Mouse (Mus musculus): ENCODE measurements around the gene Btg2. TPM values are rescaled to one million over a fixed set of nuclear protein-coding genes. Genes with fewer than 3 reads are reported as not detected.

The Btg2 gene
- polyA plus RNA-seq, 1 experiment from 2014 or later: 96.8 TPM

DNA sequence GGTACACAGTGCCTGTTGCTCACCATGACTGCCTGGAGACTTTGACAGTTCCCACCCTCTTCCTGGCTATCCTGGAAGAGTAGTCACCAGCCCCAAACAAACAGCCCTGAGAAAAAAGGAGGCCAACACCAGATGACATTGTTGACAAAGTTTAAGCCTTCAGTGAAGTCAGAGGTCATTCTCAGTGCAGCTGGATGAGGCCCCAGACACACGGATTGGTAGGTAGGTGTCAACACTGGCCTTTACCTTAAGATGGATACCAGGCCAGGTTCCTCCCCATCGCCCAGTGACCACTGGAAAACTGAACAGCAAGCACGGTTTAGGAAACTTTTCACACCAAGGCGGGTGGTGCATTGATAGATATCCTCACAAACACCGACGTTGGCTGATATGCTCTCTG, 13.4 kb upstream of the Btg2 start:
- no peaks in the 10 kb centered on the region for H3K9me3 ChIP-seq (ENCODE audit: control insufficient read depth, low read length)
- H3K4me1 ChIP-seq (replicated peaks; ENCODE audit: control insufficient read depth, insufficient read depth): peaks cover 36% of the 10 kb centered on the region
- ATAC-seq (ENCODE audit: low FRiP score, low TSS enrichment): peak; percentile 17; the same call in 1 of the 2 replicates
- peak; percentile 43 for DNase-seq (ENCODE audit: low spot score)
- H3K36me3 ChIP-seq (ENCODE audit: control insufficient read depth, insufficient read depth, low read length): no peaks in the 10 kb centered on the region
- H3K27me3 ChIP-seq (ENCODE audit: control insufficient read depth, insufficient read depth, low read length): no peaks in the 10 kb centered on the region
- WGBS: 17% methylated on average over 6 of the region's 6 CpGs
- peak overlapping the region; percentile 98 for H3K27ac ChIP-seq (replicated peaks)
- peak overlapping the region; percentile 39 for H3K4me3 ChIP-seq (ENCODE audit: low read depth, low read length)
- H3K9ac ChIP-seq (ENCODE audit: low read length): peak overlapping the region; percentile 59
- no peak for TF ChIP-seq CTCF (IDR thresholded peaks at IDR 0.05; ENCODE audit: low read depth)
- no peak for TF ChIP-seq EP300 (optimal IDR thresholded peaks at IDR 0.05)
- H3K4me2 ChIP-seq (replicated peaks; ENCODE audit: low read depth): peak overlapping the region; percentile 74

DNA sequence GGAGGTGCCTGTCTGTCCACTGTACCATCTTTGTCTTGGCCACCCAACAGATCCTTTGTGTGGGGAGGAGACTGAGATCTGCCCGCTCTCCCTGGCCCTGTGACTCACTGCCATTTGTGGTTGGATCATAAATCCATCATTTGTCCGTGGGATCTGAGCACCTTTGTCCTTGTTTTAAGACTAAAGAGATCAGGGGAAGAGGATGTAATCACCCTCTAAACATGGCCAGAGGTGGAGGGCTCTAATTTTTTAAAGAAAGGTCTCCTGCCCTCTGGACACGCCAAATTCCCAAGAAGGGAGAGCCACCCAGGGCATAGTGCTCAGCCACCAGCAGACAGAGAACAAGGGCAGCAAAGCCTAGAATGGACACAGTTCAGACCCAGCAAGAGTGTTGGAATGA, 12.9 kb upstream of the Btg2 start:
- TF ChIP-seq EP300 (optimal IDR thresholded peaks at IDR 0.05): no peak
- no peaks in the 10 kb centered on the region for H3K36me3 ChIP-seq (ENCODE audit: control insufficient read depth, insufficient read depth, low read length)
- peak overlapping the region; percentile 98 for H3K27ac ChIP-seq (replicated peaks)
- no peak overlapping the region for H3K9ac ChIP-seq (ENCODE audit: low read length)
- no peak overlapping the region for H3K4me3 ChIP-seq (ENCODE audit: low read depth, low read length)
- DNase-seq (ENCODE audit: low spot score) (no peak), ATAC-seq (ENCODE audit: low FRiP score, low TSS enrichment) (no peak)
- no peak overlapping the region for H3K4me2 ChIP-seq (replicated peaks; ENCODE audit: low read depth)
- WGBS: 77% methylated on average over 3 of the region's 3 CpGs
- H3K9me3 ChIP-seq (ENCODE audit: control insufficient read depth, low read length): no peaks in the 10 kb centered on the region
- no peaks in the 10 kb centered on the region for H3K27me3 ChIP-seq (ENCODE audit: control insufficient read depth, insufficient read depth, low read length)
- peaks cover 31% of the 10 kb centered on the region for H3K4me1 ChIP-seq (replicated peaks; ENCODE audit: control insufficient read depth, insufficient read depth)

DNA sequence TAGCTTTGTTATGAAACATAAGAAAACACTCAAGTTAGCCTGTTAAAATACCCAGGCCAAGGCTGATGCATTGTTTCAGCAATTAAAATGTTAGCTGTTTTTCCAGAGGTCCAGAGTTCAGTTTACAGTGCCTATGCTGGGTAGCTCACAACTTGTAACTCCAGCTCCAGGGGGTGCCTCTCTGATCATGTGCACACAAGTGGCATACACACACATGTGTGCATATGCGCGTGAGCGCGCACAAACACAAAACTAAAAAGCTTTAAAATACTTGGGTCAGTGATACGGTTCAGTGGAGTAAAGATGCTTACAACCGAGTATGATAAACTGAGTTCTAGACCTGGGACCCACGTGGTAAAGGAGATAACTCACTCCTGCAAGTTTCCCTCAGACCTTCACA, 10.2 kb upstream of the Btg2 start:
- no peak for DNase-seq (ENCODE audit: low spot score)
- ATAC-seq (ENCODE audit: low FRiP score, low TSS enrichment): no peak

GRCm38 (mm10) chr1:134086811-134087398, 8.0 kb upstream of the Btg2 start:
- H3K36me3 ChIP-seq (ENCODE audit: control insufficient read depth, insufficient read depth, low read length): no peaks in the 10 kb centered on the region
- no peak for ATAC-seq (ENCODE audit: low FRiP score, low TSS enrichment)
- WGBS: 55% methylated on average over 15 of the region's 16 CpGs
- no peak overlapping the region for H3K27ac ChIP-seq (replicated peaks)
- no peak overlapping the region for H3K4me2 ChIP-seq (replicated peaks; ENCODE audit: low read depth)
- no peaks in the 10 kb centered on the region for H3K27me3 ChIP-seq (ENCODE audit: control insufficient read depth, insufficient read depth, low read length)
- H3K9me3 ChIP-seq (ENCODE audit: control insufficient read depth, low read length): no peaks in the 10 kb centered on the region
- TF ChIP-seq CTCF (IDR thresholded peaks at IDR 0.05; ENCODE audit: low read depth) (no peak), EP300 (optimal IDR thresholded peaks at IDR 0.05) (no peak)
- H3K4me3 ChIP-seq (ENCODE audit: low read depth, low read length): no peak overlapping the region
- DNase-seq (ENCODE audit: low spot score): no peak
- no peaks in the 10 kb centered on the region; the same call in 1 of the 2 replicates for H3K4me1 ChIP-seq (replicated peaks; ENCODE audit: control insufficient read depth, insufficient read depth)
- H3K9ac ChIP-seq (ENCODE audit: low read length): peak overlapping the region; percentile 18; the same call in 1 of the 2 replicates

More for the DNA sequence above, 10.2 kb upstream of the Btg2 start:
- Histone ChIP-seq H3K4me2 (replicated peaks; ENCODE audit: low read depth) (no peak overlapping the region), H3K9ac (ENCODE audit: low read length) (no peak overlapping the region), H3K4me1 (replicated peaks; ENCODE audit: control insufficient read depth, insufficient read depth) (peaks cover 11% of the 10 kb centered on the region), H3K27ac (replicated peaks) (no peak overlapping the region), H3K4me3 (ENCODE audit: low read depth, low read length) (no peak overlapping the region), H3K27me3 (ENCODE audit: control insufficient read depth, insufficient read depth, low read length) (no peaks in the 10 kb centered on the region), H3K9me3 (ENCODE audit: control insufficient read depth, low read length) (no peaks in the 10 kb centered on the region), H3K36me3 (ENCODE audit: control insufficient read depth, insufficient read depth, low read length) (no peaks in the 10 kb centered on the region)
- 87% methylated on average over 7 of the region's 7 CpGs for WGBS
- TF ChIP-seq EP300 (optimal IDR thresholded peaks at IDR 0.05): no peak
- no peak for TF ChIP-seq CTCF (IDR thresholded peaks at IDR 0.05; ENCODE audit: low read depth)

DNA sequence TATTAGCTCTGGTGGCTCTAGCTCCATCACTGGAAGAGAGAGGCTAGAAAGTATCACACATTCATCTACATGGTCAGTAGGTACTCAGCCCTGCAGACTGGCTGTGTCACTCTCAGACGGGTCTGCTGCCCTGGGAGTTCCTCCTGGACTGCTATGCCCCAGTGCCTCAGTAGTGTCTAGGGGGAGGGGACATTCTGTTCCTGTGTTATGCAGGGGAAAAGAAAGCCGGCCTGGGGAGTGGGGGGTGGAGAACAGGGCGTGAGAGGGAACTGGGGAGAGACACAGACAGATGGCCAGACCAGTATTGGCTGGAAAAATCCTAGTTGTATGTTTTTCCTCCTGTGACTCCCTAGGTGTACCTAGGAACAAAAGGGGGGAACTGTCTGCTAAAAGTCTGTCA, 7.1 kb upstream of the Btg2 start:
- Histone ChIP-seq H3K4me1 (replicated peaks; ENCODE audit: control insufficient read depth, insufficient read depth) (no peaks in the 10 kb centered on the region; the same call in 1 of the 2 replicates), H3K4me3 (ENCODE audit: low read depth, low read length) (no peak overlapping the region), H3K4me2 (replicated peaks; ENCODE audit: low read depth) (no peak overlapping the region), H3K27ac (replicated peaks) (no peak overlapping the region), H3K36me3 (ENCODE audit: control insufficient read depth, insufficient read depth, low read length) (no peaks in the 10 kb centered on the region), H3K27me3 (ENCODE audit: control insufficient read depth, insufficient read depth, low read length) (no peaks in the 10 kb centered on the region), H3K9ac (ENCODE audit: low read length) (no peak overlapping the region), H3K9me3 (ENCODE audit: control insufficient read depth, low read length) (no peaks in the 10 kb centered on the region)
- 46% methylated on average over 3 of the region's 3 CpGs for whole genome bisulfite sequencing
- DNase-seq (ENCODE audit: low spot score) (no peak), ATAC-seq (ENCODE audit: low FRiP score, low TSS enrichment) (no peak)
- TF ChIP-seq EP300 (optimal IDR thresholded peaks at IDR 0.05) (no peak), CTCF (IDR thresholded peaks at IDR 0.05; ENCODE audit: low read depth) (no peak)

DNA sequence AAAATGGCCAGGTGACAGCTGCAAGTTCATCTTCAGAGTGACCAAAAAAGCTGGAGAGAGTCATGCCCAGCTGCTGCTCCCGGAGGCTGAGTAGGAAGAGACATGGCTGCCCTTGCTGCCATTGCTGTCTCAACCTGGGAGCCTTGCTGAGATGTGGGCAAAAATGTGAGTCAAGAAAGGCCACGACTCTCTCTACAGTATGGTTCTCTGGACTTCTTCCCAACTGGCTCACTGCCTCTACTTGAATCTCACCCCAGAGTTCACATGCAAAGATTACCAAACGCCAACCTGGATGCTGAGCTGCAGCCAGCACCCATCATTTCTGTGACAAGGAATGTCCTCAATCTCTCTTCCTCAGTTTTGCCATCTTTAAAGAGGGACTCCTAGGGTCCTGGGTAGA, 5.2 kb upstream of the Btg2 start:
- no peak for ATAC-seq (ENCODE audit: low FRiP score, low TSS enrichment)
- no peaks in the 10 kb centered on the region for H3K36me3 ChIP-seq (ENCODE audit: control insufficient read depth, insufficient read depth, low read length)
- H3K9me3 ChIP-seq (ENCODE audit: control insufficient read depth, low read length): no peaks in the 10 kb centered on the region
- 76% methylated on average over 3 of the region's 3 CpGs for WGBS
- H3K4me1 ChIP-seq (replicated peaks; ENCODE audit: control insufficient read depth, insufficient read depth): no peaks in the 10 kb centered on the region; the same call in none of the 2 replicates
- TF ChIP-seq EP300 (optimal IDR thresholded peaks at IDR 0.05) (no peak), CTCF (IDR thresholded peaks at IDR 0.05; ENCODE audit: low read depth) (no peak)
- no peak for DNase-seq (ENCODE audit: low spot score)
- H3K4me2 ChIP-seq (replicated peaks; ENCODE audit: low read depth): no peak overlapping the region
- no peak overlapping the region for H3K4me3 ChIP-seq (ENCODE audit: low read depth, low read length)
- H3K9ac ChIP-seq (ENCODE audit: low read length): no peak overlapping the region
- H3K27me3 ChIP-seq (ENCODE audit: control insufficient read depth, insufficient read depth, low read length): no peaks in the 10 kb centered on the region
- H3K27ac ChIP-seq (replicated peaks): no peak overlapping the region
